Mouse (Mus musculus) CH12.LX (cell line): ENCODE measurements at regions not wholly inside any gene's neighbourhood (a gene's known extent, or its start where the extent isn't known, plus 50 kb on each side); places are given as distances from the start of the nearest gene placed in this dataset.

Source experiments
- DNase-seq: peaks from one replicate; pipeline ENCODE4 v3.0.0-alpha.2; 2013; ENCODE audit errors: extremely low read depth
- H3K27ac ChIP-seq: 2 replicates; pipeline ENCODE4 v1.5.1; 2012; ENCODE audit warnings: low read depth, mild to moderate bottlenecking, control low read depth, moderate library complexity; ENCODE audit not compliant: insufficient read depth
- H3K27me3 ChIP-seq: replicated peaks from 2 replicates; pipeline ENCODE3; 2012; ENCODE audit warnings: inconsistent platforms
- H3K36me3 ChIP-seq, 2 experiments: replicated peaks in 1 of 2; 2 replicates each; pipeline versions ENCODE3 to v1.6.1; 2012; ENCODE audit warnings: inconsistent platforms in 1 of 2, low read length in 1 of 2, mild to moderate bottlenecking in 1 of 2, mixed read lengths in 1 of 2, moderate library complexity in 1 of 2; ENCODE audit not compliant: control insufficient read depth in 1 of 2, insufficient read depth in 1 of 2
- H3K4me1 ChIP-seq, 2 experiments: 2 replicates each; pipeline ENCODE4 v1.6.1; 2012; ENCODE audit warnings: inconsistent platforms in 1 of 2, moderate library complexity in 1 of 2; ENCODE audit not compliant: insufficient read depth in 2 of 2, control insufficient read depth in 1 of 2
- H3K4me2 ChIP-seq: 2 replicates; pipeline ENCODE4 v1.6.1; 2012; ENCODE audit warnings: low read depth, mild to moderate bottlenecking, control low read depth; ENCODE audit not compliant: poor library complexity, insufficient read depth, severe bottlenecking
- H3K4me3 ChIP-seq, 3 experiments: fragments of 150-350 bp in 1 of 3; sonication (generic) in 1 of 3; replicated peaks in 1 of 3; 2 replicates each; pipeline versions ENCODE3 to v1.5.1; 2011 to 2012; ENCODE audit warnings: low read depth in 2 of 3, low read length in 2 of 3, mild to moderate bottlenecking in 2 of 3, moderate library complexity in 2 of 3, control low read depth in 1 of 3, improper control_type of control experiment in 1 of 3, inconsistent platforms in 1 of 3, mixed read lengths in 1 of 3; ENCODE audit not compliant: poor library complexity in 1 of 3
- H3K79me2 ChIP-seq: replicated peaks from 2 replicates; pipeline ENCODE4 v1.6.1; 2012; ENCODE audit warnings: mild to moderate bottlenecking, moderate library complexity; ENCODE audit not compliant: control insufficient read depth, poor library complexity, insufficient read depth, severe bottlenecking; ENCODE audit errors: extremely low read depth
- H3K9ac ChIP-seq: 2 replicates; pipeline ENCODE4 v1.6.1; 2012; ENCODE audit warnings: low read depth, mild to moderate bottlenecking, control low read depth, moderate library complexity; ENCODE audit not compliant: insufficient read depth
- H3K9me3 ChIP-seq: replicated peaks from 2 replicates; pipeline ENCODE3; 2012; ENCODE audit warnings: low read length, inconsistent platforms, mixed read lengths
- BHLHE40 ChIP-seq: IDR thresholded peaks from 2 replicates; pipeline ENCODE4 v1.6.1; 2011; ENCODE audit warnings: mild to moderate bottlenecking, low read depth, low read length, improper control_type of control experiment
- CHD1 ChIP-seq: IDR thresholded peaks from 2 replicates; pipeline ENCODE4 v1.6.1; 2012; ENCODE audit warnings: low read depth, low read length, improper control_type of control experiment, inconsistent platforms
- CHD2 ChIP-seq: IDR thresholded peaks from 2 replicates; pipeline ENCODE4 v1.6.1; 2011; ENCODE audit warnings: low read length, improper control_type of control experiment
- CTCF ChIP-seq, 2 experiments: IDR thresholded peaks in 1 of 2; conservative IDR thresholded peaks in 1 of 2; 2 replicates each; pipeline ENCODE4 v1.5.1; 2011 to 2012; ENCODE audit warnings: low read depth in 2 of 2, low read length in 2 of 2, improper control_type of control experiment in 1 of 2, inconsistent platforms in 1 of 2, mild to moderate bottlenecking in 1 of 2, moderate library complexity in 1 of 2
- E2F4 ChIP-seq: IDR thresholded peaks from 2 replicates; pipeline ENCODE4 v1.6.1; 2011; ENCODE audit warnings: low read depth, low read length, improper control_type of control experiment; ENCODE audit not compliant: insufficient replicate concordance
- ELF1 ChIP-seq: IDR thresholded peaks from 2 replicates; pipeline ENCODE4 v1.6.1; 2014; ENCODE audit warnings: low read depth, mild to moderate bottlenecking, inconsistent platforms, low read length, improper control_type of control experiment
- ETS1 ChIP-seq: conservative IDR thresholded peaks from 2 replicates; pipeline ENCODE4 v1.6.1; 2012; ENCODE audit warnings: low read depth, mild to moderate bottlenecking, inconsistent platforms, low read length, improper control_type of control experiment, moderate library complexity
- HCFC1 ChIP-seq: IDR thresholded peaks from 2 replicates; pipeline ENCODE4 v1.6.1; 2012; ENCODE audit warnings: low read depth, mild to moderate bottlenecking, inconsistent platforms, low read length, improper control_type of control experiment
- MAZ ChIP-seq: IDR thresholded peaks from 2 replicates; pipeline ENCODE4 v1.6.1; 2012; ENCODE audit warnings: low read depth, mild to moderate bottlenecking, inconsistent platforms, low read length, improper control_type of control experiment, moderate library complexity
- POLR2A ChIP-seq: IDR thresholded peaks from 2 replicates; pipeline ENCODE4 v1.6.1; 2011; ENCODE audit warnings: low read depth, mild to moderate bottlenecking, improper control_type of control experiment, low read length
- POLR2AphosphoS2 ChIP-seq: IDR thresholded peaks from 2 replicates; pipeline ENCODE4 v1.6.1; 2011; ENCODE audit warnings: low read depth, low read length, improper control_type of control experiment
- RAD21 ChIP-seq: IDR thresholded peaks from 2 replicates; pipeline ENCODE4 v1.6.1; 2011; ENCODE audit warnings: low read depth, mild to moderate bottlenecking, low read length, improper control_type of control experiment, moderate library complexity
- RCOR1 ChIP-seq: conservative IDR thresholded peaks from 2 replicates; pipeline ENCODE4 v1.6.1; 2012; ENCODE audit warnings: low read depth, mild to moderate bottlenecking, inconsistent platforms, low read length, improper control_type of control experiment
- SMC3 ChIP-seq: IDR thresholded peaks from 2 replicates; pipeline ENCODE4 v1.6.1; 2011; ENCODE audit warnings: low read depth, low read length, improper control_type of control experiment
- TBP ChIP-seq: conservative IDR thresholded peaks from 2 replicates; pipeline ENCODE4 v1.6.1; 2011; ENCODE audit warnings: low read depth, low read length, improper control_type of control experiment
- UBTF ChIP-seq: IDR thresholded peaks from 2 replicates; pipeline ENCODE4 v1.6.1; 2012; ENCODE audit warnings: low read depth, mild to moderate bottlenecking, inconsistent platforms, low read length, improper control_type of control experiment, moderate library complexity
- USF1 ChIP-seq: IDR thresholded peaks from 2 replicates; pipeline ENCODE4 v1.6.1; 2014; ENCODE audit warnings: low read depth, mild to moderate bottlenecking, inconsistent platforms, low read length, improper control_type of control experiment
- ZC3H11A ChIP-seq: IDR thresholded peaks from 2 replicates; pipeline ENCODE4 v1.6.1; 2012; ENCODE audit warnings: low read depth, mild to moderate bottlenecking, inconsistent platforms, low read length, improper control_type of control experiment
- ZKSCAN1 ChIP-seq: IDR thresholded peaks from 2 replicates; pipeline ENCODE4 v1.6.1; 2012; ENCODE audit warnings: low read depth, inconsistent platforms, low read length, improper control_type of control experiment, borderline replicate concordance
- ZMIZ1 ChIP-seq: IDR thresholded peaks from 2 replicates; pipeline ENCODE4 v1.6.1; 2012; ENCODE audit warnings: low read depth, mild to moderate bottlenecking, inconsistent platforms, low read length, improper control_type of control experiment
- dilution Hi-C: fragments of 300-500 bp; cut with MboI; formaldehyde crosslinking; loops from 2 replicates; pipeline ENCODE4 v1.14.3; 2020; ENCODE audit warnings: low sequenced_read_pairs; ENCODE audit not compliant: extremely low pct_unique_long_range_greater_than_20kb, extremely low pct_ligation_motif_present
- in situ Hi-C: fragments of 300-500 bp; cut with MboI; formaldehyde crosslinking; loops from 3 replicates; pipeline ENCODE4 v1.14.3; 2019; ENCODE audit warnings: low sequenced_read_pairs, low pct_ligation_motif_present, low pct_unique_long_range_greater_than_20kb, mixed read lengths

DNA sequence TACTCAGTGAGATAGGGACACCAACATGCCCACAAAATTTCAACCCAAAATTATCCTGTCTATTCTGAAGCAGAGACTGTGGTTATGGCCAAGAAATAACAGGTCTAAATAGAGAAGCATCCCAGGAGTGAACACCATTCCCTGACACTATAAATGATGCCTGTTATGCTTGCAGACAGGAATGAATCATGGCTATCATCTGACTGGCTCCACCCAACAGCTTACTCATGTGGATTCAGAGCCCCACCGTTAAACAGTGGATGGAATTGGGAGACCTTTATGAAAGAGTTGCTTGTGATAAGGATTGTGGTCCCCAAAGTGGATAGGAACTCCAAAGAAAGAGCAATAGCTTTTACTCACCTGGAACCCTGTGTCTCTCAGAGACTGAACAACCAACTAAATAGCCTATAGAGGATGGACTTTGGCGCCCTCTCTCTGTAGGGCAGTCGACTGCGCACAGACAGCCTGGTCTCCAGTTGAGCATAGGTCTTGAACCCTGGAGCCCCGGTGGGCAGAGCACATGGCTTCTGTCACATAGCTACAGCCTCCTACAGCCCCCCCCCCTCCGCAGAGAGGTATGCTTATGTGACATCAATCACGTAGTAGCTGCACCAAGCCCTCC, 1101.3 kb upstream of the Zeb2 start:
- dilution Hi-C loops, result no loop called here
- TF ChIP-seq USF1, result no peak
- peak; percentile 33; the same call in 1 of the 2 replicates for TF ChIP-seq SMC3
- no peak for TF ChIP-seq ELF1
- TF ChIP-seq ETS1, result no peak
- no peak for TF ChIP-seq RCOR1
- peak in 1 of 2 experiments; percentile 43; a peak in 2 of 4 replicates for TF ChIP-seq CTCF (conservative IDR thresholded peaks at IDR 0.05 in 1 of 2, IDR thresholded peaks at IDR 0.05 in 1 of 2; ENCODE audit: low read depth in 2 of 2, low read length in 2 of 2)
- peak; percentile 37 for TF ChIP-seq RAD21
- TF ChIP-seq ZMIZ1, result no peak
- TF ChIP-seq, all 38 proteins: peak for 3
- no peaks in the 10 kb centered on the region for H3K9me3 ChIP-seq
- no peak overlapping the region for H3K27ac ChIP-seq
- H3K36me3 ChIP-seq, result no peaks in the 10 kb centered on the region
- peak; percentile 5 for DNase-seq
- no peaks in the 10 kb centered on the region for H3K79me2 ChIP-seq
- H3K4me3 ChIP-seq, result no peak overlapping the region
- H3K4me1 ChIP-seq, result no peaks in the 10 kb centered on the region; a peak in 1 of 4 replicates
- in situ Hi-C loops, result no loop called here
- no peak overlapping the region for H3K9ac ChIP-seq
- no peak overlapping the region for H3K4me2 ChIP-seq
- H3K27me3 ChIP-seq, result no peaks in the 10 kb centered on the region

DNA sequence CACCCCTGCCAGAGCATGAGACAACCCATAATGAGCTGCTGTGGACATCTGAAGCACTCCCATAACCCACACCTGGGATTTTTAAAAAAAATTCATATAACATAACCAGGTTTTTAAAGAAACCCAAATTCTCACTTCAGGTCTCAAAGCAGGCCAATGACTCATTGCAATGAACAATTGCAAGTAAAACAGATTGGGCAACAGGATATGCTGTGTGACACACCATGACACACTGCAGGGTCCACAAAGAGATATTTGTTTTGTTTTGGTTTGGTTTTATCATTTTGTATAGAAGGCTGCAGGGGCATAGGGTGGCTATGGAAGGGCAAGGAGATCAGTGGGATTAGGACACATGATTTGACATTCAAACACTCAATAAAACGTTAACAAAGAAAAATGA, 1082.1 kb upstream of the Zeb2 start:
- H3K9me3 ChIP-seq, result no peaks in the 10 kb centered on the region
- no peaks in the 10 kb centered on the region for H3K36me3 ChIP-seq
- no peaks in the 10 kb centered on the region for H3K27me3 ChIP-seq
- TF ChIP-seq UBTF (no peak), POLR2A (no peak), E2F4 (no peak), BHLHE40 (no peak), POLR2AphosphoS2 (no peak), ZC3H11A (no peak), CHD2 (no peak), TBP (no peak), CHD1 (no peak), ZKSCAN1 (no peak), ZMIZ1 (no peak), RAD21 (no peak), MAZ (no peak), ELF1 (no peak), HCFC1 (no peak), CTCF (conservative IDR thresholded peaks at IDR 0.05 in 1 of 2, IDR thresholded peaks at IDR 0.05 in 1 of 2; ENCODE audit: low read depth in 2 of 2, low read length in 2 of 2) (no peak)
- TF ChIP-seq, all 38 proteins: peak for 0
- DNase-seq, result no peak
- no peak overlapping the region for H3K4me2 ChIP-seq
- in situ Hi-C loops, result no loop called here
- no peaks in the 10 kb centered on the region for H3K4me1 ChIP-seq
- H3K79me2 ChIP-seq, result no peaks in the 10 kb centered on the region
- dilution Hi-C loops, result no loop called here
- no peak overlapping the region for H3K9ac ChIP-seq
- no peak overlapping the region for H3K27ac ChIP-seq
- H3K4me3 ChIP-seq, result no peak overlapping the region
